Mouse (Mus musculus): Measurements from ENCODE around the gene Hist1h2br.
"Not testable (repeated sequence)": the region's sequence is repeated elsewhere in the genome, so short reads cannot be mapped to it uniquely, and the experiment has no call there.

The Hist1h2br gene

GRCm38 (mm10) chr13:21833461-21833860 lies at the start of gene Hist1h2br, which contains the start of gene Hist1h2ap:
Gene Hist1h2br, plus strand, starts transcription at chr13:21833743.
Gene Hist1h2ap, minus strand, starts transcription at chr13:21833507.
- in situ Hi-C loops (cut with MboI, MseI), result not testable (repeated sequence)

- in situ Hi-C loops (cut with MboI, MseI), result no loop called here
These were observed 49.2 kb upstream of the Hist1h2br start for GRCm38 (mm10) chr13:21784311-21784710.

DNA sequence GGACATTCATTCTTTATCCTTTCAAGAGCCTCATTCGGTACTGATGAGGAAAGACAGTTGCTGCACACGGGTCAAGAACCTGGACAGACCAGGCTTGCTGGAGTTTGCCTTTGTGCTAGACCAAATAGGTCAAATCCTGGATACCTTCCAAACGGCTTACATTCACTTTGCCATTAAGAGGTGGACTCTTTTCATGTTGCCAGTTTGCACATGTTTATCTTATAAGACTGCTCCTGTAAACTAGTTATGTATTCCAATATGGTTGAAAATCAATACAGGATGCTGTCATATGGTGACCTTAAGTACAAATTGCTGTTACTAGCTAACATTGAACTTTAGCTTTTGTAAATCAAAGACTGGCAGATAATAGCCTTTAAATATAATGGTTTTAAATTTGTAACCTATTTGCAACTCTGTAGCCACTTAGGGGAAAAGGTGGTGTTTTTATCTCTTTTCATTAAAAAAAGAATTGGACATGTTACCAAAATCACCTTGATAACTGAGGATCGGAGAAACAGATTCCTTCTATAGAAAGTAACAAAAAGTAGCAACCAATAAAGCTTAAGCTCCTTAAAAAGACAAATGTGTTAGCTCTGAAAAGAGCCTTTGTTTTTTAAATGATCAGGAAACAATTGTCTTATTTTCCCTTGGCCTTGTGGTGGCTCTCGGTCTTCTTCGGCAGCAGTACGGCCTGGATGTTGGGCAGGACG lies 47.2 kb upstream of the Hist1h2br start:
- in situ Hi-C loops (cut with MboI, MseI), result loop anchor here (5.0 kb wide), 1 partner anchor 39 kb away; no protein-coding TSS in a partner anchor

DNA sequence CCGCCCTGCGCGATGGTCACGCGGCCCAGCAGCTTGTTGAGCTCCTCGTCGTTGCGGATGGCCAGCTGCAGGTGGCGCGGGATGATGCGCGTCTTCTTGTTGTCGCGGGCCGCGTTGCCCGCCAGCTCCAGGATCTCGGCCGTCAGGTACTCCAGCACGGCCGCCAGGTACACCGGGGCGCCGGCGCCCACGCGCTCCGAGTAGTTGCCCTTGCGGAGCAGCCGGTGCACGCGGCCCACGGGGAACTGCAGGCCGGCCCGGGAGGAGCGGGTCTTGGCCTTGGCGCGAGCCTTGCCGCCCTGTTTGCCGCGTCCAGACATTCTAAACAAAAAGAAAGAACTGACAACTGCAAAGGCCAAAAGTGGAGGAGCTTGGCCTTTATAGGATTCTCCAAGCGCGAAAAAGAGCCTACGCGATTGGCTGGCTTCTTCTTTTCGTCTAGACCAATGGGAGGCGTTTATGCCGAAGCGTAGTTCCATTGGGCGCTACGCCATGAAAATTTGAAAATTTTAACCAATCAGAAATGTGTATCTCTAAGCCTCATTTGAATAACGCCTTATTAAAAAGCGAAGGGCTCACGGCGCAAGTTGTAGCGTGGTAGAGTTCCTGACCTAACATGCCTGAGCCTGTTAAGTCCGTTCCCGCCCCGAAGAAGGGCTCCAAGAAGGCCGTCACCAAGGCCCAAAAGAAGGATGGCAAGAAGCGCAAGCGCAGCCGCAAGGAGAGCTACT lies 46.5 kb upstream of the Hist1h2br start, which contains the start of the genes Hist1h2an and Hist1h2bp:
Gene Hist1h2an (minus strand): TSS at position 320 of the 731 bp plus-strand sequence.
Gene Hist1h2bp (plus strand): TSS at position 563 of the 731 bp plus-strand sequence.
- in situ Hi-C loops (cut with MboI, MseI), result loop anchor here (5.0 kb wide), 1 partner anchor 40 kb away; no protein-coding TSS in a partner anchor

DNA sequence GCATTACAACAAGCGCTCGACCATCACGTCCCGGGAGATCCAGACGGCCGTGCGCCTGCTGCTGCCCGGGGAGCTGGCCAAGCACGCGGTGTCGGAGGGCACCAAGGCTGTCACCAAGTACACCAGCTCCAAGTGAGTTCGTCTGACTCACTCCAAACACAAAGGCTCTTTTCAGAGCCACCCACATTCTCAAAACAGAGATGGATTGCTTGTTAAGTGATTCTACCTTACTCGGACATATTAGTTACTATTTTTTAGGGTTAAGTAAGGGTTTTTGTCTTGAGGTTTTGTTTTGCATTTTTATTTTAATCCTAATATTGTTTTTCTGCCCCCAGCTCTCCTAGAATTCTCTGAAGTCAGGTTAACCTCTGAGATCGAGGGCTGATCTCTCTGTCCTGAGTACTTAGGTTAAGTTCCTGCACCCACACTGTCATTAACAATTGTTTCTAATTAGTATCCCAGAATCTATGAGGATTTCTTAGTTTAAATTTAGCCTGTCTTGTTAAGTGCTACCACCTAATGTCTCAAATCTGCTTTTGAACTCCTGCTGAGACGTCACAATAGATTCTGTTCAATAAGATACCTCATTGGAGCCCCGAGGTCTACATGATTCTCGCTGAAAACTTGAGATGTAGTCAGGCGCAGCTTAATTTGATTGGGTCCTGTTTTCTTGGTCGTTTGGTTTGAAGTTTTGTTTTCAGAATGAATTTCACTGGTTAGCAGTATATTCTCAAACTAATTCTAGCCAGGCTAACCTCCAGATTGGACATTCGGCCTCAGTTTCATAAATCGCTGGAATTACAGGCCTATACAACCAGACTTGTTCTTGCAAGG lies 45.6 kb upstream of the Hist1h2br start:
- in situ Hi-C loops (cut with MboI, MseI), result loop anchor here (5.0 kb wide), 1 partner anchor 41 kb away; no protein-coding TSS in a partner anchor

GRCm38 (mm10) chr13:21789925-21790324 lies 43.6 kb upstream of the Hist1h2br start:
- in situ Hi-C loops (cut with MboI, MseI), result loop anchor here (5.0 kb wide), 1 partner anchor 43 kb away; no protein-coding TSS in a partner anchor

GRCm38 (mm10) chr13:21790601-21791283 lies 42.8 kb upstream of the Hist1h2br start:
- in situ Hi-C loops (cut with MboI, MseI), result no loop called here

GRCm38 (mm10) chr13:21795584-21795983 lies 38.0 kb upstream of the Hist1h2br start:
- in situ Hi-C loops (cut with MboI, MseI), result no loop called here

GRCm38 (mm10) chr13:21797163-21797562 lies 36.4 kb upstream of the Hist1h2br start:
- in situ Hi-C loops (cut with MboI, MseI), result not testable (repeated sequence)

DNA sequence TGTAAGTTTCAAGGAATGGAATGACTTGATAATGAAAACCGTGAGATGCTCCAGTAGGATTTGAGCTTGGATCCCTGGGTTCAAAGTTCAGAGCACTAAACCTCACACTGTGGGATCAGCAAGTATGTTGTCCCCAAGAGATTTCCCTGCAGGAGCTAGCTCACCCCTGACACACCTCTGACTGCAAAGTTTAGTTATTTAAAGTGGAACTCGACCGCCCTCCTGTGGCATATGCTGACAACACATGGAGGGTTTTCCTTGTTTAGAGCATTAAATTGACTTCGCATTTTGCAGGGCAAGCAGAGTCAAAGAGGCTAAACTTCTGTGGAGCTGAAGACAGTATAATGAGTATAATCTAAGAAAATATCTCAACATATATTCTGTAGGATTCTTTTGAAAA lies 30.5 kb upstream of the Hist1h2br start:
- in situ Hi-C loops (cut with MboI, MseI), result loop anchor here (5.0 to 10.0 kb wide), 2 partner anchors 49 to 222 kb away; no protein-coding TSS in a partner anchor

- in situ Hi-C loops (cut with MboI, MseI), result not testable (repeated sequence)
These were observed 23.5 kb upstream of the Hist1h2br start, which contains the start of the genes Hist1h2bq and Hist1h2ao for GRCm38 (mm10) chr13:21810073-21810472. Gene Hist1h2bq, minus strand, starts transcription at chr13:21810197. Gene Hist1h2ao, plus strand, starts transcription at chr13:21810465.

- in situ Hi-C loops (cut with MboI, MseI), result not testable (repeated sequence)
These were observed 22.5 kb upstream of the Hist1h2br start for GRCm38 (mm10) chr13:21811074-21811473.

DNA sequence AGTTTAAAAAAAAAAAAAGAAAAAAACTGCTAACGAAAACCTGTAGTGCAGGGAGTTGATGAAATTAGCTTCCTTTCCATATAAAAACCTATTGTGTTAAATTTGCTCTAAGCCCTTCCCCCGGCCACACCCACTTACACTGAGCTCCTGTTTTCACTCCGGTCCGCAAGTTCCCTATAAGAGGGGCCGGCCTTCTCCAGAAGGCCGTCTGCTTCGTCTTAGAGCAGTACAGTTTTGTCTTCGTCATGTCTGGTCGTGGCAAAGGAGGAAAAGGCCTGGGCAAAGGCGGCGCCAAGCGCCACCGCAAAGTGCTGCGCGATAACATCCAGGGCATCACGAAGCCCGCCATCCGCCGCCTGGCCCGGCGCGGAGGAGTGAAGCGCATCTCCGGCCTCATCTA lies 22.0 kb upstream of the Hist1h2br start, which contains the start of gene Hist1h4m:
Gene Hist1h4m (plus strand): TSS at position 208 of the 400 bp plus-strand sequence.
- in situ Hi-C loops (cut with MboI, MseI), result not testable (repeated sequence)

GRCm38 (mm10) chr13:21812092-21812491 lies 21.5 kb upstream of the Hist1h2br start:
- in situ Hi-C loops (cut with MboI, MseI), result not testable (repeated sequence)

DNA sequence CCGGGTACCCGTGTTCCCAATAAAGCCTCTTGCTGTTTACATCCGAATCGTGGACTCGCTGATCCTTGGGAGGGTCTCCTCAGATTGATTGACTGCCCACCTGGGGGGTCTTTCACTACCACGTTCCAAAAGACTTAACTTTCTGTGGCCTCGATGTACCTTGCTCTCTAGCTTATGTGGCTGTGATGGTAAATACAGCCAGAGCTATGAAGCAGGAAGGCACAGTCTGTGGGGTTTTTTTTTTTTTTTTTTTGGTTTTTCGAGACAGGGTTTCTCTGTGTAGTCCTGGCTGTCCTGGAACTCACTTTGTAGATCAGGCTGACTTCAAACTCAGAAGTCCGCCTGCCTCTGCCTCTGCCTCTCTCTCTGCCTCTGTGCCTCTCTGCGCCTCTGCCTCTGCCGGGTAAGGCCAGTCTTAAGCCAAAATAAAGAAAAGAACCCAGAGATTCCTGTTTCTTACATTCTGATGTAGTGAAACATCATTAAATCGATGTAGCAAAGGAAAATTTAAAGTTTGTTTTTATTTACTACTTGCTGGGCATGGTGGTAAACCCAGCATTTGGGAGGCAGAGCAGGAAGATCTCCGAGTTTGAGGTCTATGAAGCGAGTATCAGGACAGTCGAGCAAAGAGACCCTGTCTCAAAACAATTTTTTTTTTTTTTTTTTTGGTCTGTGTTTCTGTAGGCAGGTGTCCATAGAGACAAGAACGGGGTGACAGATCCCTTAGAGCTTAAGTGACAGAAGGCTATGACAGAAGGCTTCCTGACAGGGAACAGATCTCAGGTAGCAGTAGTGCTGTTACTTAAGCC lies 13.3 kb upstream of the Hist1h2br start:
- in situ Hi-C loops (cut with MboI, MseI), result not testable (repeated sequence)

- in situ Hi-C loops (cut with MboI, MseI), result no loop called here
These were observed 5.0 kb upstream of the Hist1h2br start for GRCm38 (mm10) chr13:21828511-21828910.

GRCm38 (mm10) chr13:21830344-21830743 lies 3.2 kb upstream of the Hist1h2br start:
- in situ Hi-C loops (cut with MboI, MseI), result no loop called here

DNA sequence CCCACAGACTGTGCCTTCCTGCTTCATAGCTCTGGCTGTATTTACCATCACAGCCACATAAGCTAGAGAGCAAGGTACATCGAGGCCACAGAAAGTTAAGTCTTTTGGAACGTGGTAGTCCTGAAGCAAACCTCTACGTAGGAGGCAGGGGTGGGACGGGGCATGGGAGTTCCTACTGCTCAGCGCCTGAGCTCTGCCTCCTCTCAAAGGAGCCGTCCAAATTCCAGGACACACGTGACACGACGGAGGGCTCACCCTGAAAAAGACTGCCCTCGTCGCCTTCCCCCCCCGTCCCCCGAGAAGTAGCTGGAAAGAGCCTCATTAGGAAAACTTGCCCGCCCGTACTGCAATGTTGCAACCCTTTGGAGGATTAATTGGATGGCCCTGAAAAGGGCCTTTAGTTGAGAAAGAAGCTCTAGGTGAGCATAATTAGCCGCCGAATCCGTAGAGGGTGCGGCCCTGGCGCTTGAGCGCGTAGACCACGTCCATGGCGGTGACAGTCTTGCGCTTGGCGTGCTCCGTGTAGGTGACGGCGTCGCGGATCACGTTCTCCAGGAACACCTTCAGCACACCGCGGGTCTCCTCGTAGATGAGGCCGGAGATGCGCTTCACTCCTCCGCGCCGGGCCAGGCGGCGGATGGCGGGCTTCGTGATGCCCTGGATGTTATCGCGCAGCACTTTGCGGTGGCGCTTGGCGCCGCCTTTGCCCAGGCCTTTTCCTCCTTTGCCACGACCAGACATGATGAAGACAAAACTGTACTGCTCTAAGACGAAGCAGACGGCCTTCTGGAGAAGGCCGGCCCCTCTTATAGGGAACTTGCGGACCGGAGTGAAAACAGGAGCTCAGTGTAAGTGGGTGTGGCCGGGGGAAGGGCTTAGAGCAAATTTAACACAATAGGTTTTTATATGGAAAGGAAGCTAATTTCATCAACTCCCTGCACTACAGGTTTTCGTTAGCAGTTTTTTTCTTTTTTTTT lies 1.8 kb upstream of the Hist1h2br start, which contains the start of gene Hist1h4n:
Gene Hist1h4n (minus strand): TSS at position 779 of the 977 bp plus-strand sequence.
- in situ Hi-C loops (cut with MboI, MseI), result not testable (repeated sequence)

Data from T-helper 2 cell (primary cell).